Comparison of ENCODE assay signal across 15 mouse cellular contexts in genomic region chr9:99954720-99955119, GRCm38 (mm10).
DNase-seq lines count a peak whose midpoint lies in the region; ATAC-seq lines count a peak whose summit lies in the region.
"Had no signal": no experiment of that assay in that cellular context is flagged by ENCODE, and none has a peak within 500 bp of the region (broad histone marks: within the 10 kb centered on the region; RNA-seq: fewer than 3 reads in every experiment).

No protein-coding gene starts in this region.

- H3K4me3 ChIP-seq in forebrain, embryonic 16.5 days (replicated peaks; ENCODE audit: low read length): peak overlapping the region; percentile 15; the same call in 1 of the 2 replicates
- no peak overlapping the region for H3K4me3 ChIP-seq in midbrain, embryonic 12.5 days
- H3K4me3 ChIP-seq: liver, embryonic 13.5 days had no signal

- peak; percentile 84 for ATAC-seq in forebrain, embryonic 16.5 days
- ATAC-seq in midbrain, embryonic 12.5 days (ENCODE audit: low FRiP score, low read depth): peak; percentile 72

- H3K36me3 ChIP-seq in forebrain, embryonic 16.5 days (ENCODE audit: control insufficient read depth, insufficient read depth): no peaks in the 10 kb centered on the region
- H3K36me3 ChIP-seq in midbrain, embryonic 12.5 days: no peaks in the 10 kb centered on the region
- H3K36me3 ChIP-seq: G1E; liver, embryonic 13.5 days had no signal

- peaks cover 11% of the 10 kb centered on the region for H3K4me1 ChIP-seq in forebrain, embryonic 16.5 days (replicated peaks; ENCODE audit: control insufficient read depth, insufficient read depth, low read length)
- peaks cover 16% of the 10 kb centered on the region for H3K4me1 ChIP-seq in midbrain, embryonic 12.5 days
- H3K4me1 ChIP-seq: liver, embryonic 13.5 days had no signal

- H3K27me3 ChIP-seq in forebrain, embryonic 16.5 days (replicated peaks; ENCODE audit: control insufficient read depth, insufficient read depth, low read length): peaks cover 7% of the 10 kb centered on the region
- H3K27me3 ChIP-seq in midbrain, embryonic 12.5 days: peaks cover 35% of the 10 kb centered on the region
- H3K27me3 ChIP-seq: liver, embryonic 13.5 days had no signal

- 3% methylated on average over 10 of the region's 10 CpGs for WGBS in forebrain, embryonic 16.5 days
- WGBS in midbrain, embryonic 12.5 days: 17% methylated on average over 10 of the region's 10 CpGs

- peak overlapping the region; percentile 45 for H3K27ac ChIP-seq in forebrain, embryonic 16.5 days (ENCODE audit: low read length)
- H3K27ac ChIP-seq in midbrain, embryonic 12.5 days (replicated peaks): 0 out of 2 replicates have a peak overlapping the region, but pooled peaks have one; percentile 5
- H3K27ac ChIP-seq: liver, embryonic 13.5 days had no signal

- peak; percentile 2 to 3 for DNase-seq in right cerebral cortex, adult 2 months (ENCODE audit: low spot score in 2 of 2)
- DNase-seq in right cerebral cortex, postnatal 14 days: no peak
- no peak for DNase-seq in adrenal gland, postnatal 25 days
- no peak for DNase-seq in lung, postnatal 14 days
- no peak for DNase-seq in testis, postnatal 10 days (ENCODE audit: low spot score)
- DNase-seq in frontal cortex, adult 2 months (ENCODE audit: extremely low spot score in 1 of 2, low spot score in 1 of 2): no peak
- DNase-seq: B cell, adult 2 months; cerebellum, adult 9-10 months; gastrocnemius, postnatal 10 days; kidney, adult 11 months; liver, embryonic 13.5 days; thymus, adult 18-20 months had no signal

- H3K4me2 ChIP-seq in forebrain, embryonic 16.5 days (ENCODE audit: low read length): peak overlapping the region; percentile 44
- peak overlapping the region; percentile 29 for H3K4me2 ChIP-seq in midbrain, embryonic 12.5 days (replicated peaks)
- H3K4me2 ChIP-seq: liver, embryonic 13.5 days had no signal

- no peak overlapping the region for H3K9ac ChIP-seq in forebrain, embryonic 16.5 days (replicated peaks; ENCODE audit: low read depth, low read length)
- H3K9ac ChIP-seq in midbrain, embryonic 12.5 days (replicated peaks): no peak overlapping the region
- H3K9ac ChIP-seq: liver, embryonic 13.5 days had no signal

- H3K9me3 ChIP-seq in forebrain, embryonic 16.5 days (ENCODE audit: control insufficient read depth, low read length): peaks cover 2% of the 10 kb centered on the region; the same call in 1 of the 2 replicates
- H3K9me3 ChIP-seq in midbrain, embryonic 12.5 days: peaks cover 3% of the 10 kb centered on the region; the same call in 1 of the 2 replicates

Comparison
In these comparisons a context has a peak if more than half of its experiments do, and no peak if none do; other contexts are left out.
1. DNase-seq: peak in right cerebral cortex, adult 2 months (2 of 2); none in right cerebral cortex, postnatal 14 days (single experiment), adrenal gland, postnatal 25 days (single experiment), lung, postnatal 14 days (single experiment), testis, postnatal 10 days (single experiment) and frontal cortex, adult 2 months (0 of 2).